Mouse (Mus musculus) hindbrain, embryonic 13.5 days (tissue): Measurements from ENCODE around the gene Gm20388. TPM values are rescaled to one million over a fixed set of nuclear protein-coding genes. Genes with fewer than 3 reads are reported as not detected.

Experiments
- ATAC-seq: fragments of 200-750 bp; cut with Nextera tagmentation; 2 replicates; pipeline ENCODE4 v1.8.0; 2017; ENCODE audit warnings: moderate TSS enrichment; ENCODE audit not compliant: low FRiP score
- H3K27ac ChIP-seq: fragments of 300-500 bp; sonication (generic); 2 replicates; pipeline ENCODE4 v1.5.1; 2015; ENCODE audit warnings: inconsistent platforms, mild to moderate bottlenecking, moderate library complexity
- H3K27me3 ChIP-seq: fragments of 300-500 bp; sonication (generic); 2 replicates; pipeline ENCODE4 v1.6.1; 2015; ENCODE audit warnings: mild to moderate bottlenecking, inconsistent platforms
- H3K36me3 ChIP-seq: fragments of 300-500 bp; sonication (generic); 2 replicates; pipeline ENCODE4 v1.6.1; 2015; ENCODE audit warnings: mild to moderate bottlenecking, inconsistent platforms
- H3K4me1 ChIP-seq: fragments of 300-500 bp; sonication (generic); replicated peaks from 2 replicates; pipeline ENCODE4 v1.6.1; 2015; ENCODE audit warnings: inconsistent platforms
- H3K4me2 ChIP-seq: fragments of 300-500 bp; sonication (generic); 2 replicates; pipeline ENCODE4 v1.6.1; 2015; ENCODE audit warnings: inconsistent platforms, mild to moderate bottlenecking, moderate library complexity
- H3K4me3 ChIP-seq: fragments of 300-500 bp; sonication (generic); 2 replicates; pipeline ENCODE4 v1.5.1; 2015; ENCODE audit warnings: mild to moderate bottlenecking, inconsistent platforms
- H3K9ac ChIP-seq: fragments of 300-500 bp; sonication (generic); 2 replicates; pipeline ENCODE4 v1.6.1; 2015; ENCODE audit warnings: mild to moderate bottlenecking, inconsistent platforms
- H3K9me3 ChIP-seq: fragments of 300-500 bp; sonication (generic); 2 replicates; pipeline ENCODE4 v1.6.1; 2016; ENCODE audit warnings: inconsistent platforms
- WGBS: fragments of 180-500 bp; shearing (Covaris S2); methylation state at CpG from one replicate; pipeline ENCODE4 v1.1.7; 2015; 5-methylcytosine and 5-hydroxymethylcytosine counted together
- polyA plus RNA-seq: library from polyadenylated mRNA; unstranded; fragments of >200 nt; fragmentation: Nextera tagmentation; extraction: Ambion mirVana; gene quantifications from 2 replicates; pipeline ENCODE4 v1.2.1, GENCODE M21; 2015

Gm20388 gene
- polyA plus RNA-seq, 1 experiment from 2014 or later: 1.9 TPM

- no peak for ATAC-seq
- Histone ChIP-seq H3K4me3 (no peak overlapping the region), H3K4me2 (no peak overlapping the region), H3K36me3 (no peaks in the 10 kb centered on the region), H3K4me1 (peaks cover 99% of the 10 kb centered on the region), H3K9me3 (no peaks in the 10 kb centered on the region), H3K27ac (0 out of 2 replicates have a peak overlapping the region, but pooled peaks have one; percentile 92), H3K9ac (no peak overlapping the region), H3K27me3 (no peaks in the 10 kb centered on the region)
- 53% methylated on average over 2 of the region's 2 CpGs for WGBS
These were observed 595.9 kb downstream of the Gm20388 start for GRCm38 (mm10) chr8:120506562-120506961.

DNA sequence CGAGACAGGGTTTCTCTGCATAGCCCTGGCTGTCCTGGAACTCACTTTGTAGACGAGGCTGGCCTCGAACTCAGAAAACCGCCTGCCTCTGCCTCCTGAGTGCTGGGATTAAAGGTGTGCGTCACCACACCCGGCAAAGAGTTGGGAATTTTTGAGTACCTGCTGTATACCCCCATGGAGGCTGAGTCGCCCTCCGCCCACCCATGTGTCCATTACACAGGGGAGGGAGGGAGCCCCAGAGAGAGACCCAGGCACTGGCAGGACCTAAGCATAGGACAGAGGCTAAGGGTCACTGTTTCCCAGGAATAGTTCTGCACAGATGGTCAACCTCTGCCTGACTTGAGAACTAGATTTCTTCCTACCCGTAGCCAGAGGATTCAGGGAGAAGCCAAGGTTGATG, 596.6 kb downstream of the Gm20388 start:
- Histone ChIP-seq H3K9me3 (no peaks in the 10 kb centered on the region), H3K36me3 (no peaks in the 10 kb centered on the region), H3K4me2 (no peak overlapping the region), H3K9ac (0 out of 2 replicates have a peak overlapping the region, but pooled peaks have one; percentile 24), H3K27me3 (no peaks in the 10 kb centered on the region), H3K4me3 (no peak overlapping the region), H3K4me1 (peaks cover 99% of the 10 kb centered on the region), H3K27ac (peak overlapping the region; percentile 40; the same call in 1 of the 2 replicates)
- no peak for ATAC-seq
- 89% methylated on average over 9 of the region's 9 CpGs for WGBS

DNA sequence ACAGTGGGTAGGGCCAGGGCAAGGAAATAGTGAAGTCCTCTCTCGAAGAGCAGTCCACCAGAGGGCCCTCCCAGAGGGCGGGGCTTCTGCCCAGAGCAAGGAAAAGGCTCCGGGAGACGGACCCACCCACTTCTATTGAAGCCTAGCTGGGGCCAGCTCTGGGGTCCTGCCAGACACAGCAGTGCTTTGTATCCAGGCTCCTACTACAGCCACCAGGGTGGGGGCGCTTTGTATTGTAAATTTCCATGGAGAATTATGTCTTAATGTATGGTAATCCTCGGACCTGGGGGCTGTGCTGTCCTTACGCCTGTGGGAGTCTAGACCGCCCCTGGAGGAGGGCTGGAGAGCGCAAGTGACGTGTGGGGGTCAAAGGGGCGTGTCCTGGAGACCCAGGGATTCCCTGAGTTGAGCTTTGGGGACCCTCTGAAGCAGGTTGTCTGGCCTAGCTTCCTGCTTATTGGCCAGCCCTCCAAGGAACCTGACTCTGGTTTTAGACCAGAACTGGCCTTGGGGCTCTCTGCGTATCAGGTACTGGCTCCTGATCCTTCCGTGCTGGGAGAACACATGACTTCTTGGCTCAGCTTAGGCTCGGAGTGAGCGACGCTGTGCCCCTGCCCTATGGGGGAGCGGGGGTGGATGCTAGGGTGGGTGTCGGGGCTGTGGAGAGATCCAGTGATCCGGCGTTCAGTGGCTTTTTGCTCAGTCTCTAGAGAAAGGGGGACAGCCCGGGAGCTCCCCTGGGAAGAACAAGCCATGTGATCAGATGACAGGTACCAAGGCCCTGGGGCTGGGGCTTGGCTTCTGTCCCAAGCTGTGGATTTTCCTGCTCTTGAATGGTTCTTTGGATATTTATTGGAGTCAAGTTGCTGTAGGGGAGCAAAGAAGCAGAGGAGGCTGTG, 598.7 kb downstream of the Gm20388 start:
- H3K4me3 ChIP-seq: 0 out of 2 replicates have a peak overlapping the region, but pooled peaks have one; percentile 4
- no peaks in the 10 kb centered on the region for H3K27me3 ChIP-seq
- no peaks in the 10 kb centered on the region for H3K36me3 ChIP-seq
- peaks cover 99% of the 10 kb centered on the region for H3K4me1 ChIP-seq
- peak; percentile 46 for ATAC-seq
- H3K27ac ChIP-seq: peak overlapping the region; percentile 66
- peak overlapping the region; percentile 41 for H3K4me2 ChIP-seq
- no peaks in the 10 kb centered on the region for H3K9me3 ChIP-seq
- 3% methylated on average over 21 of the region's 21 CpGs for WGBS
- 0 out of 2 replicates have a peak overlapping the region, but pooled peaks have one; percentile 43 for H3K9ac ChIP-seq

DNA sequence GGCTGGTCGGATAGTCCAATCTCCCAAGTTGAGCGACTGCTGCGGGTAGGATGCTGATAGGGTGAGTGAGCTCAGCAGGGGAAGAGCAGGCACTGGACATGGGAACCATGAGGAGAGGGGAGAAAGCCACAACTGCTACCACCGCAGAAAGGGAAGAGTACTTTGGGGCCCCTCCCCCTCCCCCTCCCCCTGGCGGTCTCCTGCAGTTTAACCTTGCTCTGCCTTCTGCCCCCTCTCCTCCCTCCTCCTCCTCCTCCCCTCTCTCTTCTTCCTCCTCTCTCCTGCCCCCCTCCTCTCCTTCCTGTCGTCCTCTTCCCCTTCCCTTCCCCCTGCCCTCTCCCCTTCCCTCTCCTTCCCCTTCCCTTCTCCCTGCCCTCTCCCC, 599.4 kb downstream of the Gm20388 start:
- Histone ChIP-seq H3K9me3 (no peaks in the 10 kb centered on the region), H3K36me3 (no peaks in the 10 kb centered on the region), H3K4me3 (no peak overlapping the region), H3K9ac (0 out of 2 replicates have a peak overlapping the region, but pooled peaks have one; percentile 43), H3K4me1 (peaks cover 99% of the 10 kb centered on the region), H3K27ac (peak overlapping the region; percentile 66), H3K4me2 (peak overlapping the region; percentile 41), H3K27me3 (no peaks in the 10 kb centered on the region)
- 0% methylated on average over 6 of the region's 6 CpGs for WGBS
- no peak for ATAC-seq

GRCm38 (mm10) chr8:120510863-120511457, 600.3 kb downstream of the Gm20388 start:
- no peaks in the 10 kb centered on the region for H3K36me3 ChIP-seq
- WGBS: 23% methylated on average over 5 of the region's 5 CpGs
- peak overlapping the region; percentile 51 for H3K9ac ChIP-seq
- H3K4me1 ChIP-seq: peaks cover 99% of the 10 kb centered on the region
- no peaks in the 10 kb centered on the region for H3K27me3 ChIP-seq
- ATAC-seq: no peak
- no peaks in the 10 kb centered on the region for H3K9me3 ChIP-seq
- no peak overlapping the region for H3K4me3 ChIP-seq
- H3K4me2 ChIP-seq: peak overlapping the region; percentile 17; the same call in 1 of the 2 replicates
- peak overlapping the region; percentile 89; the same call in 1 of the 2 replicates for H3K27ac ChIP-seq

GRCm38 (mm10) chr8:120511737-120512136, 601.1 kb downstream of the Gm20388 start:
- Histone ChIP-seq H3K4me3 (no peak overlapping the region), H3K4me1 (peaks cover 99% of the 10 kb centered on the region), H3K9me3 (no peaks in the 10 kb centered on the region), H3K27ac (peak overlapping the region; percentile 89), H3K27me3 (no peaks in the 10 kb centered on the region), H3K4me2 (peak overlapping the region; percentile 17), H3K9ac (peak overlapping the region; percentile 51; the same call in 1 of the 2 replicates), H3K36me3 (no peaks in the 10 kb centered on the region)
- WGBS: 25% methylated on average over 8 of the region's 8 CpGs
- ATAC-seq: no peak

- no peaks in the 10 kb centered on the region for H3K36me3 ChIP-seq
These were observed 601.7 kb downstream of the Gm20388 start for GRCm38 (mm10) chr8:120512326-120512725.

DNA sequence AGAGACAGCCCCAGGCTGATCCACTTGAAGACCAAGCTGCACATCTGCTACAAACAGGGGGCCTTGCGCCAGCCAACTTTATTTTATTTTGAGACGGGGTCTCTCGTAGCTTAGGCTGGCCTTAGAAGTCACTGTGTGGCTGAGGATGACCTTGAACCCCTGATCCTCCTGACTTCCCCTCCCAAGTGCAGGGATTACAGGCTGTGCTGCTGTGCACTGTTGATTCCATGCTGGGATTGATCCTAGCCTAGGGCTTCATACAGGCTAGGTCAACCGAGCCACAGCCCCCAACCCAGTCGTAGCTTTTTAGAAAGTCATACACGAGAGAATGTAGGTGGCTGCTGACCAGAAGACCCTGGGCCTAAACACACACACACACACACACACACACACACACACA, 602.5 kb downstream of the Gm20388 start:
- no peak for ATAC-seq
- peak overlapping the region; percentile 66; the same call in 1 of the 2 replicates for H3K9ac ChIP-seq
- WGBS: 33% methylated on average over 6 of the region's 6 CpGs

More at GRCm38 (mm10) chr8:120512326-120512725, 601.7 kb downstream of the Gm20388 start:
- peak overlapping the region; percentile 51; the same call in 1 of the 2 replicates for H3K9ac ChIP-seq
- peak overlapping the region; percentile 89 for H3K27ac ChIP-seq
- 21% methylated on average over 11 of the region's 11 CpGs for WGBS
- H3K4me3 ChIP-seq: no peak overlapping the region
- no peaks in the 10 kb centered on the region for H3K27me3 ChIP-seq
- H3K4me1 ChIP-seq: peaks cover 100% of the 10 kb centered on the region
- ATAC-seq: no peak
- H3K4me2 ChIP-seq: peak overlapping the region; percentile 17
- no peaks in the 10 kb centered on the region for H3K9me3 ChIP-seq

DNA sequence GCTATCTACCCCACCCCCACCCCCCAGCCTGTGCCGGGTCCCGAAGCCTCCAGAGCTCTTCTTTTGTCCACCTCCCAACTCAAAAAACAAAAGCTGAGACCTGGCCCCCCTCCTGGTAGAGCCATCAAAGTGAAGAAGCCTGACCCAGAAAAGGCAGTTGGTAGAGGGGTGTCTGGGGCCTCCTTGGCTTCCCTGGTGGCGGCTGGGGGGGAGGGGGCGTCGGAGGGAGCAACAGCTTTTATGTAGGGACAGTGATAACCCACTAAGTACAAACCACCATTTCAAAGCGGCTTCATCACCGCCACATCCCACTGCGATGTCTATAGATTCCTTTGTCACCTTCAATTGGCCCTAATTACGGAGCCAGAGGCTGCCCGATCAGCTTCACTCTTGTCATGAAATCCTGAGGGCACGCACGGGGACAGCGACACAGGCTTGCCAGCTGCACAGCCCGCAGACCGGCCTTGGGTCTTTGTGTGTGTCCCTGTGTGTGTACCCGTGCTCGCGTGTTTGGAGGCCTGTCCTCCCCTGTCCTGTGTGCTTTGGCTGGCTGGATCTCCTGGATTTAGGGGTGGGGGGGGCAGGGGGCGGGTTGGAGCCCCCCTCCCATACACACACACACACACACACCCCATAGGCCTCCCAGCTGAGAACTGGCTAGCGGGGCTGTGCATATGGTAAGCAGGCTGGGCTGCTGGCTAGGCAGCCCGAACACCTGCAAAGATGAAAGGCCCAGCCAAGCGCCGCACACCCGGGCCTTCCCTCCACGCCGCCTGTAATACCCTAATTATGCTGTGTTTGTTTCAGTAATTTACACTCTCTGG, 603.2 kb downstream of the Gm20388 start:
- Histone ChIP-seq H3K27me3 (no peaks in the 10 kb centered on the region), H3K4me2 (peak overlapping the region; percentile 40), H3K27ac (peak overlapping the region; percentile 89), H3K4me3 (no peak overlapping the region), H3K9me3 (no peaks in the 10 kb centered on the region), H3K36me3 (no peaks in the 10 kb centered on the region), H3K4me1 (peaks cover 100% of the 10 kb centered on the region), H3K9ac (peak overlapping the region; percentile 66)
- WGBS: 6% methylated on average over 26 of the region's 26 CpGs
- ATAC-seq: peak; percentile 32; the same call in 1 of the 2 replicates

More for the DNA sequence above, 602.5 kb downstream of the Gm20388 start:
- Histone ChIP-seq H3K4me2 (peak overlapping the region; percentile 40; the same call in 1 of the 2 replicates), H3K27ac (peak overlapping the region; percentile 89), H3K27me3 (no peaks in the 10 kb centered on the region), H3K4me3 (no peak overlapping the region), H3K4me1 (peaks cover 100% of the 10 kb centered on the region), H3K36me3 (no peaks in the 10 kb centered on the region), H3K9me3 (no peaks in the 10 kb centered on the region)

GRCm38 (mm10) chr8:120515214-120515613, 604.6 kb downstream of the Gm20388 start:
- WGBS: 90% methylated on average over 2 of the region's 2 CpGs
- no peak overlapping the region for H3K4me2 ChIP-seq
- peaks cover 100% of the 10 kb centered on the region for H3K4me1 ChIP-seq
- H3K27me3 ChIP-seq: no peaks in the 10 kb centered on the region
- no peak overlapping the region for H3K4me3 ChIP-seq
- no peak for ATAC-seq
- H3K9ac ChIP-seq: no peak overlapping the region
- peak overlapping the region; percentile 89 for H3K27ac ChIP-seq
- no peaks in the 10 kb centered on the region for H3K36me3 ChIP-seq
- H3K9me3 ChIP-seq: no peaks in the 10 kb centered on the region

- no peaks in the 10 kb centered on the region for H3K27me3 ChIP-seq
- ATAC-seq: no peak
- H3K27ac ChIP-seq: peak overlapping the region; percentile 89; the same call in 1 of the 2 replicates
- H3K9ac ChIP-seq: no peak overlapping the region
- no peaks in the 10 kb centered on the region for H3K36me3 ChIP-seq
- no peak overlapping the region for H3K4me2 ChIP-seq
- WGBS: 85% methylated on average over 6 of the region's 6 CpGs
- H3K4me3 ChIP-seq: no peak overlapping the region
- H3K4me1 ChIP-seq: peaks cover 100% of the 10 kb centered on the region
- H3K9me3 ChIP-seq: no peaks in the 10 kb centered on the region
These were observed 605.0 kb downstream of the Gm20388 start for GRCm38 (mm10) chr8:120515650-120516049.
